Mouse (Mus musculus): ENCODE measurements at regions not wholly inside any gene's neighbourhood (a gene's known extent, or its start where the extent isn't known, plus 50 kb on each side); places are given as distances from the start of the nearest gene placed in this dataset.
A peak's percentile ranks its signal among the peaks of the same experiment; 100 is the strongest.
"Not testable (repeated sequence)": the region's sequence is repeated elsewhere in the genome, so short reads cannot be mapped to it uniquely, and the experiment has no call there.

GRCm38 (mm10) chr5:148684216-148684615 lies 131.6 kb upstream of the Ubl3 start:
- Histone ChIP-seq H3K9me3 (ENCODE audit: control insufficient read depth, low read length) (peaks cover 3% of the 10 kb centered on the region; the same call in 1 of the 2 replicates), H3K27me3 (replicated peaks; ENCODE audit: control insufficient read depth, insufficient read depth, low read length) (no peaks in the 10 kb centered on the region), H3K4me2 (no peak overlapping the region), H3K36me3 (ENCODE audit: control insufficient read depth, insufficient read depth, low read length) (no peaks in the 10 kb centered on the region), H3K9ac (ENCODE audit: low read depth, low read length) (no peak overlapping the region), H3K4me3 (ENCODE audit: low read depth, low read length) (no peak overlapping the region), H3K4me1 (replicated peaks; ENCODE audit: control insufficient read depth, insufficient read depth, low read length) (peaks cover 9% of the 10 kb centered on the region), H3K27ac (ENCODE audit: low read depth, low read length) (no peak overlapping the region)
- DNase-seq (ENCODE audit: low spot score), result no peak
- no peak for ATAC-seq (replicated peaks; ENCODE audit: low FRiP score)
- 73% methylated on average over 11 of the region's 11 CpGs for WGBS

GRCm38 (mm10) chr5:148682553-148682952 lies 130.0 kb upstream of the Ubl3 start:
- WGBS, result 94% methylated on average over 6 of the region's 6 CpGs
- H3K27me3 ChIP-seq (replicated peaks; ENCODE audit: control insufficient read depth, insufficient read depth, low read length), result no peaks in the 10 kb centered on the region
- H3K36me3 ChIP-seq (ENCODE audit: control insufficient read depth, insufficient read depth, low read length), result no peaks in the 10 kb centered on the region
- H3K4me3 ChIP-seq (ENCODE audit: low read depth, low read length), result no peak overlapping the region
- no peak for DNase-seq (ENCODE audit: low spot score)
- no peak for ATAC-seq (replicated peaks; ENCODE audit: low FRiP score)
- peaks cover 3% of the 10 kb centered on the region; the same call in 1 of the 2 replicates for H3K9me3 ChIP-seq (ENCODE audit: control insufficient read depth, low read length)
- no peak overlapping the region for H3K4me2 ChIP-seq
- no peak overlapping the region for H3K27ac ChIP-seq (ENCODE audit: low read depth, low read length)
- no peaks in the 10 kb centered on the region for H3K4me1 ChIP-seq (replicated peaks; ENCODE audit: control insufficient read depth, insufficient read depth, low read length)
- no peak overlapping the region for H3K9ac ChIP-seq (ENCODE audit: low read depth, low read length)

GRCm38 (mm10) chr5:148680341-148680740 lies 127.8 kb upstream of the Ubl3 start:
- H3K36me3 ChIP-seq (ENCODE audit: control insufficient read depth, insufficient read depth, low read length), result no peaks in the 10 kb centered on the region
- peaks cover 3% of the 10 kb centered on the region; the same call in 1 of the 2 replicates for H3K9me3 ChIP-seq (ENCODE audit: control insufficient read depth, low read length)
- ATAC-seq (replicated peaks; ENCODE audit: low FRiP score) (peak; percentile 40; the same call in 1 of the 2 replicates), DNase-seq (ENCODE audit: low spot score) (no peak)
- no peaks in the 10 kb centered on the region for H3K27me3 ChIP-seq (replicated peaks; ENCODE audit: control insufficient read depth, insufficient read depth, low read length)
- H3K4me3 ChIP-seq (ENCODE audit: low read depth, low read length), result no peak overlapping the region
- 73% methylated on average over 5 of the region's 5 CpGs for WGBS
- H3K27ac ChIP-seq (ENCODE audit: low read depth, low read length), result no peak overlapping the region
- H3K4me1 ChIP-seq (replicated peaks; ENCODE audit: control insufficient read depth, insufficient read depth, low read length), result no peaks in the 10 kb centered on the region
- no peak overlapping the region for H3K9ac ChIP-seq (ENCODE audit: low read depth, low read length)
- no peak overlapping the region for H3K4me2 ChIP-seq

GRCm38 (mm10) chr5:148679586-148679985 lies 127.0 kb upstream of the Ubl3 start:
- Histone ChIP-seq H3K4me1 (replicated peaks; ENCODE audit: control insufficient read depth, insufficient read depth, low read length) (no peaks in the 10 kb centered on the region), H3K9me3 (ENCODE audit: control insufficient read depth, low read length) (peaks cover 3% of the 10 kb centered on the region; the same call in 1 of the 2 replicates), H3K4me3 (ENCODE audit: low read depth, low read length) (no peak overlapping the region), H3K9ac (ENCODE audit: low read depth, low read length) (no peak overlapping the region), H3K36me3 (ENCODE audit: control insufficient read depth, insufficient read depth, low read length) (no peaks in the 10 kb centered on the region), H3K4me2 (no peak overlapping the region), H3K27me3 (replicated peaks; ENCODE audit: control insufficient read depth, insufficient read depth, low read length) (no peaks in the 10 kb centered on the region), H3K27ac (ENCODE audit: low read depth, low read length) (no peak overlapping the region)
- DNase-seq (ENCODE audit: low spot score), result no peak
- WGBS, result 65% methylated on average over 4 of the region's 4 CpGs
- ATAC-seq (replicated peaks; ENCODE audit: low FRiP score), result peak; percentile 45; the same call in 1 of the 2 replicates

GRCm38 (mm10) chr5:148678285-148678937 lies 125.8 kb upstream of the Ubl3 start:
- not testable (repeated sequence) for ATAC-seq (replicated peaks; ENCODE audit: low FRiP score); DNase-seq (ENCODE audit: low spot score); H3K36me3 ChIP-seq (ENCODE audit: control insufficient read depth, insufficient read depth, low read length); H3K9me3 ChIP-seq (ENCODE audit: control insufficient read depth, low read length); H3K4me1 ChIP-seq (replicated peaks; ENCODE audit: control insufficient read depth, insufficient read depth, low read length); H3K4me3 ChIP-seq (ENCODE audit: low read depth, low read length); H3K27me3 ChIP-seq (replicated peaks; ENCODE audit: control insufficient read depth, insufficient read depth, low read length); H3K4me2 ChIP-seq; H3K9ac ChIP-seq (ENCODE audit: low read depth, low read length); H3K27ac ChIP-seq (ENCODE audit: low read depth, low read length)
- 86% methylated on average over 12 of the region's 12 CpGs for WGBS

GRCm38 (mm10) chr5:148674281-148674680 lies 121.7 kb upstream of the Ubl3 start:
- no peak overlapping the region for H3K9ac ChIP-seq (ENCODE audit: low read depth, low read length)
- no peaks in the 10 kb centered on the region for H3K27me3 ChIP-seq (replicated peaks; ENCODE audit: control insufficient read depth, insufficient read depth, low read length)
- no peaks in the 10 kb centered on the region; the same call in 1 of the 2 replicates for H3K9me3 ChIP-seq (ENCODE audit: control insufficient read depth, low read length)
- no peak for DNase-seq (ENCODE audit: low spot score)
- H3K27ac ChIP-seq (ENCODE audit: low read depth, low read length), result no peak overlapping the region
- no peaks in the 10 kb centered on the region for H3K4me1 ChIP-seq (replicated peaks; ENCODE audit: control insufficient read depth, insufficient read depth, low read length)
- H3K36me3 ChIP-seq (ENCODE audit: control insufficient read depth, insufficient read depth, low read length), result no peaks in the 10 kb centered on the region
- H3K4me3 ChIP-seq (ENCODE audit: low read depth, low read length), result no peak overlapping the region
- whole genome bisulfite sequencing, result 70% methylated on average over 12 of the region's 12 CpGs
- no peak for ATAC-seq (replicated peaks; ENCODE audit: low FRiP score)
- no peak overlapping the region for H3K4me2 ChIP-seq

GRCm38 (mm10) chr5:148662281-148662741 lies 109.7 kb upstream of the Ubl3 start:
- ATAC-seq (replicated peaks; ENCODE audit: low FRiP score) (no peak), DNase-seq (ENCODE audit: low spot score) (no peak)
- H3K9ac ChIP-seq (ENCODE audit: low read depth, low read length), result no peak overlapping the region
- H3K9me3 ChIP-seq (ENCODE audit: control insufficient read depth, low read length), result 0 out of 2 replicates have a peak, but pooled peaks cover 3% of the 10 kb centered on the region
- 80% methylated on average over 15 of the region's 15 CpGs for WGBS
- H3K4me3 ChIP-seq (ENCODE audit: low read depth, low read length), result no peak overlapping the region
- no peak overlapping the region for H3K4me2 ChIP-seq
- H3K27me3 ChIP-seq (replicated peaks; ENCODE audit: control insufficient read depth, insufficient read depth, low read length), result peaks cover 5% of the 10 kb centered on the region; the same call in 1 of the 2 replicates
- H3K4me1 ChIP-seq (replicated peaks; ENCODE audit: control insufficient read depth, insufficient read depth, low read length), result no peaks in the 10 kb centered on the region
- no peaks in the 10 kb centered on the region for H3K36me3 ChIP-seq (ENCODE audit: control insufficient read depth, insufficient read depth, low read length)
- no peak overlapping the region for H3K27ac ChIP-seq (ENCODE audit: low read depth, low read length)

- Histone ChIP-seq H3K4me2 (no peak overlapping the region), H3K4me1 (replicated peaks; ENCODE audit: control insufficient read depth, insufficient read depth, low read length) (no peaks in the 10 kb centered on the region), H3K36me3 (ENCODE audit: control insufficient read depth, insufficient read depth, low read length) (no peaks in the 10 kb centered on the region), H3K9me3 (ENCODE audit: control insufficient read depth, low read length) (0 out of 2 replicates have a peak, but pooled peaks cover 3% of the 10 kb centered on the region), H3K27me3 (replicated peaks; ENCODE audit: control insufficient read depth, insufficient read depth, low read length) (peaks cover 5% of the 10 kb centered on the region; the same call in 1 of the 2 replicates), H3K9ac (ENCODE audit: low read depth, low read length) (no peak overlapping the region), H3K27ac (ENCODE audit: low read depth, low read length) (no peak overlapping the region), H3K4me3 (ENCODE audit: low read depth, low read length) (no peak overlapping the region)
- 75% methylated on average over 4 of the region's 4 CpGs for WGBS
- no peak for DNase-seq (ENCODE audit: low spot score)
- no peak for ATAC-seq (replicated peaks; ENCODE audit: low FRiP score)
Measured at GRCm38 (mm10) chr5:148661120-148661519, 108.5 kb upstream of the Ubl3 start.
